Mouse (Mus musculus) MEL (cell line): ENCODE results near the gene Hmgcl.

Source experiments
- BHLHE40 ChIP-seq: IDR thresholded peaks from 2 replicates; pipeline ENCODE4 v1.6.1; 2012; ENCODE audit warnings: low read depth, mild to moderate bottlenecking, inconsistent platforms, low read length, improper control_type of control experiment, borderline replicate concordance
- CHD1 ChIP-seq: IDR thresholded peaks from 2 replicates; pipeline ENCODE4 v1.6.1; 2012; ENCODE audit warnings: low read depth, mild to moderate bottlenecking, inconsistent platforms, low read length, improper control_type of control experiment
- CTCF ChIP-seq, 3 experiments: IDR thresholded peaks in 2 of 3; conservative IDR thresholded peaks in 1 of 3; 2 replicates each; pipeline ENCODE4 v1.5.1; 2011 to 2012; ENCODE audit warnings: low read length in 3 of 3, low read depth in 2 of 3, mild to moderate bottlenecking in 2 of 3, improper control_type of control experiment in 1 of 3, inconsistent platforms in 1 of 3, mixed read lengths in 1 of 3, moderate library complexity in 1 of 3; ENCODE audit not compliant: control insufficient read depth in 1 of 3, insufficient read depth in 1 of 3, poor library complexity in 1 of 3, severe bottlenecking in 1 of 3
- E2F4 ChIP-seq: IDR thresholded peaks from 2 replicates; pipeline ENCODE4 v1.6.1; 2011; ENCODE audit warnings: low read depth, low read length, improper control_type of control experiment, borderline replicate concordance
- ELF1 ChIP-seq: IDR thresholded peaks from 2 replicates; pipeline ENCODE4 v1.6.1; 2014; ENCODE audit warnings: low read depth, mild to moderate bottlenecking, inconsistent platforms, low read length, improper control_type of control experiment, moderate library complexity
- ETS1 ChIP-seq: IDR thresholded peaks from 2 replicates; pipeline ENCODE4 v1.6.1; 2012; ENCODE audit warnings: low read depth, mild to moderate bottlenecking, inconsistent platforms, low read length, improper control_type of control experiment, moderate library complexity
- JUND ChIP-seq: IDR thresholded peaks from 2 replicates; pipeline ENCODE4 v1.6.1; 2011; ENCODE audit warnings: low read depth, mild to moderate bottlenecking, improper control_type of control experiment, low read length
- MYC ChIP-seq: IDR thresholded peaks from 2 replicates; pipeline ENCODE4 v1.6.1; 2011; ENCODE audit warnings: low read depth, mild to moderate bottlenecking, low read length, improper control_type of control experiment, moderate library complexity
- POLR2A ChIP-seq, 2 experiments: IDR thresholded peaks; 2 replicates each; pipeline ENCODE4 v1.6.1; 2011 to 2012; ENCODE audit warnings: low read length in 2 of 2, mild to moderate bottlenecking in 2 of 2, control low read depth in 1 of 2, improper control_type of control experiment in 1 of 2, low read depth in 1 of 2, moderate library complexity in 1 of 2; ENCODE audit not compliant: control insufficient read depth in 1 of 2, insufficient read depth in 1 of 2, poor library complexity in 1 of 2
- POLR2AphosphoS2 ChIP-seq: IDR thresholded peaks from 2 replicates; pipeline ENCODE4 v1.6.1; 2011; ENCODE audit warnings: low read length, improper control_type of control experiment
- UBTF ChIP-seq: IDR thresholded peaks from 2 replicates; pipeline ENCODE4 v1.6.1; 2012; ENCODE audit warnings: low read depth, mild to moderate bottlenecking, inconsistent platforms, low read length, improper control_type of control experiment, moderate library complexity, borderline replicate concordance; ENCODE audit not compliant: insufficient read depth

DNA sequence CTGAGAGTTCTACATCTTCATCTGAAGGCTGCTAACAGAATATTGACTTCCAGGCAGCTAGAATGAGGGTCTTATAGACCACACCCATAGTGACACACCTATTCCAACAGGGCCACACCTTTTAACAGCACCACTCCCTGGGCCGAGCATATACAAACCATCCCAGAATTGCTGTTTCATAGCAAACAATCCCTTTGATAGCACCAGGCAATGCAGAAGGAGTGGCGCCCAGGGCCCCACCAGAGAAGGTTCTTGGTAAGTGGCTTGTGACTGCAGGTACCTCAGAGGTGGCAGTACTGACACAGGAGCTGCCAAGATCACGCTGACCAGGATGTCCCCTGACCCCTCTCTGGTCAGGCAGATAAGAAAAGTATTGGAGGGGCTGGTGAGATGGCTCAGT lies 6.9 kb downstream of the Hmgcl start:
- TF ChIP-seq CTCF (IDR thresholded peaks at IDR 0.05 in 2 of 3, conservative IDR thresholded peaks at IDR 0.05 in 1 of 3; ENCODE audit: control insufficient read depth in 1 of 3, insufficient read depth in 1 of 3, low read depth in 2 of 3, low read length in 3 of 3, poor library complexity in 1 of 3, severe bottlenecking in 1 of 3) = no peak
- TF ChIP-seq MYC = no peak
- TF ChIP-seq ETS1 = no peak
- TF ChIP-seq POLR2A (IDR thresholded peaks at IDR 0.05; ENCODE audit: control insufficient read depth in 1 of 2, insufficient read depth in 1 of 2, low read depth in 1 of 2, low read length in 2 of 2, poor library complexity in 1 of 2) = no peak
- TF ChIP-seq JUND = no peak
- no peak for TF ChIP-seq ELF1
- no peak for TF ChIP-seq CHD1
- TF ChIP-seq POLR2AphosphoS2 = no peak
- no peak for TF ChIP-seq BHLHE40
- TF ChIP-seq UBTF = no peak
- TF ChIP-seq E2F4 = no peak
